Mouse (Mus musculus): ENCODE measurements around the gene Abca5.

The Abca5 gene

DNA sequence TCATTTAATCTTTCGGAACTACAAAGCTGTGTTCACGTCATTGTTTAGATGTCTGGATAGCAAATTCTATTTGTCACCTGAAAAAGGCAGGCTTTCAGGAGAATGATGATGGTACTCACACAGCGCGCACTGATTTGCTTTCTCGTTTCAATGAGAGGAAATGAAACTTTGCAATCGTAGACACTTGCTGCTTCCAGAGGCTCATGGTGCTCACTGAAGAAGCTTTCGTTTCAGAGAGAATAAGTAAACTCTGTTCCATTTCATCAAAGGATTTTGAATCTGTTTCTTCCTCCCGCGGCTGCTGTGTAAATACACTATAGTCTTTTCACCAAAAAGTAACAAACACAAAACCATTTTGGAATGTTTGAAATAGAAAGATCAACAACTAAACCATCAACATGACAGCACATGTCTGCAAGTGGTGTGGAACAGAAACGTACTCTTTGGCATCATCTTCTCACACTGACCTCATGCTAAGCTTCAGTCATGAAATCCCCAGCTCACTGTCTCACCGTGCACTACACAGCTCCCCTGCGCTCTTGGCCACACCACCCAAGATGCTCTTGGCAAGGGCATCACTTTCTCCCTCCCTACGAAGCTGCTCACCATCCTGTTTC, 39.5 kb downstream of the Abca5 start:
- no peak for DNase-seq (ENCODE audit: low spot score)

DNA sequence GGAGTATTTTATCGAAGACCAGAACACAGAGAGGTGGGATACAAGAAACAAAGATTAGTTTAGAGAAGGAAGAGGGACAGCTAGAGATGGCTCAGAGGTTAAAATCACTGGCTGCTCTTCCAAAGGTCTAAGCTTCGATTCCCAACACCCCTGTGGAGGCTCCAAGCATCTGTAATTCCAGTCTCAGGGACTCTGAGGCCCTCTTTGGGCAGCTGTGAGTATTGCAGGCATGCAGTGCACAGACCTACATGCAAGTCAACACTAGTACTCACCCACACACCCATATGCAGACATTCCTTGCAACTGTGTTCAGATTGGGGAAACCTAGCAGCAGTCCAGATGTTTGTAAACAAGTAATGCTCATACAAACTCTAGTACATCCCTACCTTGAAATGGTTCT, 46.9 kb downstream of the Abca5 start:
- no peak for DNase-seq (ENCODE audit: low spot score)

DNA sequence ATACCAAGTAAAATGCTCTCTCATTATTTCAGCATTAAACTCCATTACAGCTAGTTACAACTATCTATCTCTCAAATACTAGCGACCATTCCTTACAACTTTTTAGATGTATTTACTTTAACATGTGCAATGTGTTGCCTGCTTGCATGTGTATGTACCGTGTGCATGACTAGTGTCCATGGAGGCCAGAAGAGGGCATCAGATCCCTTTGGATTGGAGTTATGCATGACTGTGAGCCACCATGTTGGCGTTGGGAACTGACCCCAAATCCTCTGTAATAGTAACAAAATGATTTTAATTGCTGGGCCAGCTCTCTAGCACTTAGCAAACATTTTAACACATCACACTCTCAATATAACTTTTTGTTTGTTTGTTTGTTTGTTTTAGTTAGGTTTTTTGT, 49.1 kb downstream of the Abca5 start:
- no peak for DNase-seq (ENCODE audit: low spot score)

DNA sequence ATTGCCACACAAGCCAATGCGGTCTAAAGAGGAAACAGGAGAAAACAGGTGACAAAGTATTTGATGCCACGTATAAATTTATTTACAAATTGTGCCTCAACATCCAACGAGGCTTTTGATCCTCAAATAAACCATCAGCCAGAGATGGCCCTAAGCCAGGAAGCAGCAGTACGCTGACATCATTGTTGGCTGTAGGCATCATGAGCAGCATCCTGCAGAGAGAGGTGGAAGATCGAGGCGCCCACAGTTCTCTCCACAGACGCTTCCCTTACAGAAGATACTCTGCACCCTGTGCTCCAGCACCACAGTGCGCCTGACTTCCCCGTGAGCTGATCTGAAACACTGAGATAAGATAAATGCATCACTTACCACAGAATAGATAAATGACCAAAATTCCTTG, 49.8 kb downstream of the Abca5 start:
- no peak for DNase-seq (ENCODE audit: low spot score)

DNA sequence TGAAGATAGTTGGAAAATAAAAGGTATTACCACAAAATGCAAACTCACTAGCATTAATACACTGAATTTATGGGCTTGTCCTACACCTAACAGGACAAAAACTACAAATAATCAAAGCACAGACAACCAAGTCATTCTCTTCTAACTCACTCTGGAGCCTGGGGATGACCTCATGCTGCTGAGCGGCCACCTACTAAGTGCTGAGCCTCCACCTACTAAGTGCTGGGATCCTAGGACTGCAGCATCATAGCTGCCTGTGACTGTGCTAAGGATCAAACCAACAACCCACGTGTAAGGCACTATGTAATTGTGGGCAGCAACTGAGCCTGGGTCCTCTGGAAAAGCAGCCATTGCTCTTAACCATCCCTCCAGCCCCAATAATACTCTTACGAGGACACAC, 51.2 kb downstream of the Abca5 start:
- DNase-seq (ENCODE audit: low spot score) = no peak

DNA sequence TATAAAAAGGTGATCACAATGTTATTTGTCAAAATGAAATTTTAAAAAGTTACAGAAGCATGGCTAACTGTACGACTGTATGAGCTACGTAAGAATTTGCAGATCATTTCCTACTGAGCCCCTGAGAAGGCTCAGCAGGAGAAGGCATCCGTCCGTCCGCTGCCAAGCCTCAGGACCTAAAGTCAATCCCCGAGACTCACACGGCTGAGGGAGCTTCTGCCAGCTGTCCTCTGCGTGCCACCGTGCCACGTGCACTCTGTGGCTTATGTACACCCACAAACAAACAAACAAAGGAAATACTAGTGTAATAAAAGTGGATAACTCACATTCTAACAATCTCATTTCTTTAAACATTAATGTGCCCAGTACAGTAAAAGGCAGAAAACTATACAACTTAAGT, 52.7 kb downstream of the Abca5 start:
- DNase-seq (ENCODE audit: low spot score) = no peak

DNA sequence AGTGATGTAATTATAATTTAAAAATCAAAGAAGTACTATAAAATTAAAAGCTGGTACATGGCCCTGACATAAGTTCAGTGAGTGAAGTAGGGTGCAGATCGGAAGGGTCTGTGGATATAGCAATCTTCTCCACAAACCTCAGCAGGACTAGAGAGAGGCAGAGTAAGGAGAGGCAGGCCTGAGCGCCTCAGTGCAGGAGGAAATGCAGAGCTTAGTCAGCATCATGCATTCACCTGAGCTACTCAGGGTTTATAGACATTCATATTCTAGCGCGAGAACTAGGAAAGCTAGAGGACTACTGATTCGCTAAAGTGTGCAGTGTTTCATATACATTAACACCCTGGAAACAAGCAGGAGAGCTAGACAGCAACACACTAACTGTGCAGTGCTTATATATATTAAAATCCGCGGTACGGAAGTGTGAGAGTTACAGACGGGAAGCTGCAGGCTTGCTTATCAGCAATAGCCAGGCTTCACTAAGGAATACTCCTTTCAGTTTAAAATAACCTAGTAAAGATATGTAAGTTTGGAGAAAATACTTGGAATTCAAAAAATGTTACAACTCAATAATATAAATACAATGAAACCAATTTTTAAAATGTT, 53.2 kb downstream of the Abca5 start:
- DNase-seq (ENCODE audit: low spot score) = no peak

DNA sequence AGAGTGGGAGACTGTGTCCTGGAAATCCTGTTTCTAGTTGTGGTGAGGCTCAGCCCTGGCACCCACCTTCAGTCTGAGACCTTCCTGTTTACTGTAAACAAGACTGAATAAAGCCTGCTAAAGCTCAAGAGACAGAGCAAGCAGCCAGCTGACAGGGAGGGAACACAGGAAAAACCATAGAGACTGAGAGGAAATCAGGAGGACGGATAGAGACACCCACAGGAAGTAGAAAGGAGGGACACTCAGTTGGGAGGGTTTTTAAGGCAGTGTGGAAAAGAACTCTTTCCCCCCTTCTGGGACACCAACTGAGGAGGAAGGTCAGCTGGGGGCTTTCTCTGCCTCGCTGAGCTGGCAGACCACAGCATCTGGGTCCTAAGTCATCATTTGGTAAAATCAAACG, 62.7 kb downstream of the Abca5 start:
- no peak for DNase-seq (ENCODE audit: low spot score)

DNA sequence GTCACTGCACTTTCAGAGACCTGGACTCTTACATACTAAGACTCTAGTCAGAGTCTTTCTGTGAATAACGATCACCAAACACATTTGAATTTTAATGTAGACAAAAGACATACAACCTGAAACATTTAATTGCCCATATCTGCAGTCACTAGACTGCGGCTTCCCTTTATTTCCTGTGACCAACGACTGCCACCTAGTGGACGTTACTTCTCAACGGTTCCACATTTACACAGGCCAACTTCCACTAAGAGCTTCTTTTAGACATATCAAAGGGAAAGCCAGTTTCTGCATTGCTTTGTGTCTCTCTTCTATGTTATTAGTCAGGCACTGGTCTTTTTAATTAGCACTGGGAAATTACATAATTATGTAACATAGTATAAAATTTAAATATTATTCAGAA, 65.8 kb downstream of the Abca5 start:
- DNase-seq (ENCODE audit: low spot score) = peak; percentile 53

DNA sequence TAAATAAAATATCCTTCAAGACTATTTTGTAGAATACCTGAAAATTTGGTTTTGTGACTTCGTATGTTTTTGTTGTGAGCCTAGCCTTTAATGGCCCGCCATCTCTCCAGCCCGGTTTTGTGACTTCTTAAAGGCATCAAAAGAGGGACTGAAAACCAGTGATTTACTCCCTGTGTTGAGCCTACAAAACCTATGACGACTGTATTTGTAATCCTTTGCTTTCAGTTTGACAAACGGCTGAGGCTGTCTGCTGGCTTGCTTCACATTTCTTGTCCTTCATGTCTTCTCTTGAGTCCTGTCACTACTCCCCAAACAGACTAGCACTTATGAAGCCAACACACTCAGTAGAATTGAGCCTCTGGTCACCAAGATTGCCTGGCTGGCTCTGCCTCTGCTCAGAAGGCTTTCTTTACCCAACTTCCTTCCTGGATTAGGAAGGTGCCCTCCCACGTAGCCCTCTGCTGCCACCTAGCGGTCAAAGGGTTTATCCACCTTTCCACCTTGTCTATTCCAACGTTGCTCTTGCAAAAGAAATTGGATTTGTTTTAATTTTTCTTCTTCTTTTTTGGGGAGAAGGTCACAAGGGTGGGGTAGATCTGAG, 69.2 kb downstream of the Abca5 start:
- DNase-seq (ENCODE audit: low spot score) = peak; percentile 93

DNA sequence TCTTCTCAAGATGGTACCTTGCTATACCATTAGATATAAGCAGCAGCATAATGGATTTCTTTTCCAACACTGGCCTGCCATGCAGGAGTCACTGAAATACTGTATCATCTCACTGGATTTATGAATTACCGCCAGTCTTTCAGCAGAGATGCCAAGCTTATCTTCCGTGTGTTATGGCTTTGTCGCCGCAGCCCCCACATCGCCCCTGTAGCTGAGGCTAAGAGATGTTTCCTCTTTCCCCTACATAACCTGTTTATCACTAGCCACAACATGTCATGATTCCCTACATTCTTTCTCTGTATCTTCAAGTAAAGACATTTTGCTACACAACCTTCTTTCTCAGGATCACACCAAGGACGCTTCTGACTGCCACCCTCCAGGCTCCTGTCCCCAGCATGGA, 70.3 kb downstream of the Abca5 start:
- no peak for DNase-seq (ENCODE audit: low spot score)

DNA sequence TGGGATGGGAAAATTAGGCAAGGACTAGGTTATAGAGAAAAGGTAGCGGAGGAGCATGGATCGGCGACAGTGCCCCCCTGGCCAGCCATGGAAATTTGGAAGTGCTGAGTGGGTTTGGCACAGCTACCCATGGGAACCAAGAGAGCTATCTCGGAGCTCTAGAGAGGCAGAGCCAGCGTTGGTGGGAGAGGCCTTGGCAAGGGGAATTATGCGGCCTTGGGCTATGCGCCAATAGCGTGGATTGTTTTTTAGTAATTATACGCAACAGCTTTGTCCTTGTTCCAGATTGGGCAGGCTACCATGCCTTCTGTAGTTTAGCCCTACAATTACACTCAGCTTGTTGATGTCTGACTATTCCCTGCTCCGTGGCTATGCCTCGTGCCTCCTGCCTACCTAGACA, 70.8 kb downstream of the Abca5 start:
- DNase-seq (ENCODE audit: low spot score) = no peak

DNA sequence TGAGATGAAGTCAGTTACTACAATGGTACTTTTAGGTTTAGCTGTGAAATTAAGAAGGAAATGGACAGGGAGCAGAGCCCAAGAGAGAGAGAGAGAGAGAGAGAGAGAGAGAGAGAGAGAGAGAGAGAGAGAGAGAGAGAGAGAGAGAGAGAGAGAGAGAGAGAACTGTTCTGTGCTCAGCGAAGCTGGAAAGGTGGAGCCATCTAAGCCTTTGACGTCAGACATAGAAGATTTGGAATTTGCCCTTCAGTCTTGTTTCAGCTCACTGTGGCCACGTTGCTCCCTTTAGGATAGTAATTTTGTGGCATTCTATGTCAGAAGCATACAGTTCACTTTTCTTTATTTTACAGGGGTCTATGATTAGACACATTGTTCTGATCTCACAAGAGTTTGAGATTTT, 75.6 kb downstream of the Abca5 start:
- no peak for DNase-seq (ENCODE audit: low spot score)

DNA sequence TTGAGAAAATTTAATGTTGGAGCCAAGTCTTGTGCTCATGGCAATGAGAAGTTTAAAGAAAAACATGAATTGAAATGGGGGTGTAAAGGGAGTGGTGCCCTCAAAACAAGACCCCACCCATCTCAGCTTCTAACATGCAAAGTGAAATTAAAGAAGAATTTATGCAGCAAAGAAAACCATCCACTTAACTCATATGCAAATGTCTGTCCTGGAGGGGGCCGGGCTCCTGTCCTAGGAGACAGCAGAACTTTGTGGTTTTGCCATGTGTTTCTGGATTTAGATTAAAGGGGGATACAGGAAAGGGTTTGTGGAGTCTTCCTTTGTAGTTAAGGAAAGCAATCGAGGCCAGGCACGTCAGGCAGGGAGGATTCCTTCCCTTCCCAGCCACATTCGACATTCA, 79.6 kb downstream of the Abca5 start:
- no peak for DNase-seq (ENCODE audit: low spot score)

DNA sequence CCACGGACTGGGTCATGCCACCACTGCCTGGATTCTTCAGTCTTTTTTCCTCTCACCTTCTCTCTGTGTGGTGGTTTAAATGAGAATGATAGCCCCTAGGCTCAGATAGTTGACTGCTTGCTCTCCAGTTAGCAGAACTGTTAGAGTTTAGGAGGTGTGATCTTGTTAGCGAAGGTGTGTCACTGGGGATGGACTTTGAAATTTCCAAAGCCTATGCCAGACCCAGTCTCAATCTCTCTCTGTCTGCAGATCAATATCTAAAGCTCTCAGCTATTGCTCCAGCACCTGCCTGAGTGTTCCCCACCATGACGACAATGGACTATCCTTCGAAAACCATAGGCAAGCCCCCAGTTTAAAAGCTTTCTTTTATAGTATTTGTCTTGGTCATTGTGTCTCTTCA, 80.5 kb downstream of the Abca5 start:
- DNase-seq (ENCODE audit: low spot score) = no peak

DNA sequence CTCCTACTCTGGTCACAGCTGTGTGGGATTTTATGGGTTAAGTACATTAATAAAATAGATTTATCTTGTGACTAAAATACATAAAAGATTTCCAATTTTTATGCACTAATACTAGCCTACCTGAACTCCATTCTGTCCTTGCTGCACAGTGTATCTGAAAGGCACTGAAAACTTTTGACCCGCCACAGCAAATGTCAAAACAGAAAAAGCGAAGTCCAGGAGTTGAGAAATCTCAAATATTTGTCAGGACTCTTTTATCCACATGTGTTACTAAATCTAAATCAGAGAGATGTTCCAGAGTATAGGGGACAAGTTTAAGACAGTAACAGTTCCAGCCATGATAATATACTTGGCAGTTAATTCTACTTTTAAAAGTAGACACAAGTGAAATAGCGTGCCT, 85.3 kb downstream of the Abca5 start:
- DNase-seq (ENCODE audit: low spot score) = no peak

DNA sequence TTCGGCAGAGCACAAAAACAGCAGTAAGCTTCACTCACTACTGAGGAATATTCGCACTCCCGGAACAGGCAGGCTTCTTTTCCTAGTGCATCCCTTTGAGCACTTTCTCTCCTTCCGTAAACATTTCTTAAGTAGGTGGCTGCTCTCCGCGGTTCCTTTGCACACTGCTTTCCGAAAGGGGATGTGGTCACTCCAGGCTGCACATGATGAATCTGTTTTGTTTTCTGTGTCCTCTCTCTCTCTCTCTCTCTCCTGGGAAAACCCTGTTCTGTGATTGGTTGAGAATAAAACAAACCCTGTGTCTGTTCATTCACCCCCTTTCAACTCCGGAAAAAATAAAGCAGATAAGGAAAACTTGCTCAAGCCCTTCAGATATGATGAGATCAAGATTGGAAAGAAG, 86.0 kb downstream of the Abca5 start, which contains the start of gene Abca6:
TSS of gene Abca6 (minus strand) at position 243 of the 400 bp plus-strand sequence.
- peak; percentile 36 for DNase-seq (ENCODE audit: low spot score)

DNA sequence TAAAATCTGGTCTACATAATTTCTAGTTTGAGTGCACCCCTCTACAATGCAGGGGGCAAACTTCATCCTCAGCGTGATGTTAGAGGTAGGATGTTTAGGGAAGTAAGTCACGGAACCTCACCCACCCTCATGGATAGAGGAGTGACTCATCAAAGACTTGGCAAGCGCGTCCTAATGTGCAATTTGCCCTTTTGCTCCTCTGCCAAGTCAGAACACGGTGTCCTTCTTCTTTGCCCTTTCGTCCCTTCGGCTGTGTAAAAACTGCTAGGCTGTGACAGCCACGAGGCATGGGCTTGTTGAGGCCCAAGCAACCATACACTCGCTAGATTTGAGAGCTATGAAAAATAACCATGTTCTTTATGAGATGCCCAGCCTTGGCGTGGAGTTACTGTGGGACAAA, 92.8 kb downstream of the Abca5 start:
- peak; percentile 20 for DNase-seq (ENCODE audit: low spot score)

DNA sequence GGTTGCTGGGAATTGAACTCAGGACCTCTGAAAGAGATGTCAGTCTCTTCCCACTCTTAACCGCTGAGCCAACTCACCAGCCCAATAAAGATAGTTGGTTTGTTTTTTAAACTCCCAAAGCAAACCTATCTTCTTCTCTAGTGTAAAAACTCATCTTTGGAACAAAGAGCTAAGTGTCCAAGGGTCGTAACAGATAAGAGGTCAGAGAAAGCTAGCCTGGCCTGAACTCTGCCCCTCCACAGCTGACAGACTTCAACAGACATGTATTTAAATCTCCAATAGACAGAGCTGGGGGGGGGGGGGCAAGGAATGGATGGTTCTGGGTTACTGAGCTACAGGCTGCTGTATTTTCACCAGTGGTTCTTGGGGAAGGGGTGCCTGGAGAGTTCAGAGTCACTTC, 100.0 kb downstream of the Abca5 start:
- DNase-seq (ENCODE audit: low spot score) = no peak

DNA sequence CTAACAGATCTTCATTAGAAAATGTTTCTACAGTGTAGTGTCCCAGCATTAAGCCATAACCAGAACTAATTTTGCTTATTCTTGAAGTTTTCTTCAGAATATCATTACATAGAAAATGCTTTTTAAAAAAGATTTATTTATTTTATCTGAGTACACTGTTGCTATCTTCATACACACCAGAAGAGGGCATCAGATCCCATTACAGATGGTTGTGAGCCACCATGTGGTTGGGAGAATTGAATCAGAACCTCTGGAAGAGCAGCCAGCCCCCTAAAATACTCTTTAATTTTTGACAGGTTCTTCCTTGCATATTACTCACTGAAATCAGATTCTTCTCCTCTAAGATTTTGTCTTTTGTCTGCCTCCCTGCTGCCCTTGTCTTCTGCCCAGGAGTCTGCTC, 104.5 kb downstream of the Abca5 start:
- no peak for DNase-seq (ENCODE audit: low spot score)

All from urinary bladder, postnatal 14 days (tissue).